Mouse (Mus musculus): Measurements from ENCODE around the gene Wfdc16.
"Not testable (repeated sequence)": the region's sequence is repeated elsewhere in the genome, so short reads cannot be mapped to it uniquely, and the experiment has no call there.

Wfdc16 gene

GRCm38 (mm10) chr2:164593494-164593893 is 45.1 kb downstream of the Wfdc16 start, which contains the start of gene Eppin:
TSS of gene Eppin (minus strand) at chr2:164593594.
- no peak for DNase-seq

GRCm38 (mm10) chr2:164592014-164592413 is 46.6 kb downstream of the Wfdc16 start:
- peak; percentile 39 for DNase-seq

GRCm38 (mm10) chr2:164585025-164585725 is 53.4 kb downstream of the Wfdc16 start, which contains the start of gene Wfdc6a:
TSS of gene Wfdc6a (minus strand) at chr2:164585447.
- DNase-seq: not testable (repeated sequence)

All from kidney, adult 9 months (tissue).